Mouse (Mus musculus) heart, adult 2 months (tissue): Measurements from ENCODE around the gene Vat1. TPM values are rescaled to one million over a fixed set of nuclear protein-coding genes. Genes with fewer than 3 reads are reported as not detected.
"Not testable (repeated sequence)": the region's sequence is repeated elsewhere in the genome, so short reads cannot be mapped to it uniquely, and the experiment has no call there.

Source experiments
- DNase-seq, 2 experiments: peaks; one replicate each; pipeline ENCODE4 v3.0.0; 2021
- H3K27ac ChIP-seq: fragments of 200-600 bp; 2 replicates; pipeline ENCODE4 v1.8.1; 2022
- H3K27me3 ChIP-seq: fragments of 200-500 bp; 2 replicates; pipeline ENCODE4 v1.6.1; 2012; ENCODE audit warnings: mild to moderate bottlenecking, low read length, inconsistent platforms, mixed read lengths; ENCODE audit not compliant: control insufficient read depth, insufficient read depth
- H3K36me3 ChIP-seq: fragments of 200-500 bp; 2 replicates; pipeline ENCODE4 v1.6.1; 2012; ENCODE audit warnings: low read length, inconsistent platforms; ENCODE audit not compliant: control insufficient read depth, insufficient read depth
- H3K4me1 ChIP-seq: fragments of 200-500 bp; 2 replicates; pipeline ENCODE4 v1.6.1; 2011; ENCODE audit warnings: low read length; ENCODE audit not compliant: control insufficient read depth, insufficient read depth
- H3K4me3 ChIP-seq: fragments of 200-600 bp; 2 replicates; pipeline ENCODE4 v1.8.1; 2022
- H3K79me2 ChIP-seq: fragments of 200-500 bp; replicated peaks from 2 replicates; pipeline ENCODE4 v1.6.1; 2012; ENCODE audit warnings: mild to moderate bottlenecking, inconsistent platforms, low read length, moderate library complexity, mixed read lengths; ENCODE audit not compliant: control insufficient read depth, insufficient read depth
- H3K9ac ChIP-seq: fragments of 200-500 bp; 2 replicates; pipeline ENCODE4 v1.6.1; 2012; ENCODE audit warnings: low read depth, mild to moderate bottlenecking, control low read depth, inconsistent platforms, low read length, mixed read lengths
- CTCF ChIP-seq: fragments of 200-600 bp; IDR thresholded peaks from 2 replicates; pipeline ENCODE4 v1.8.1; 2022; ENCODE audit warnings: antibody characterized with exemption, mild to moderate bottlenecking, moderate library complexity
- EP300 ChIP-seq: fragments of 200-500 bp; IDR thresholded peaks from 2 replicates; pipeline ENCODE4 v1.6.1; 2011; ENCODE audit warnings: low read depth, low read length, control low read depth; ENCODE audit not compliant: insufficient read depth
- POLR2A ChIP-seq: fragments of 200-500 bp; IDR thresholded peaks from 2 replicates; pipeline ENCODE4 v1.6.1; 2011; ENCODE audit warnings: mild to moderate bottlenecking, low read depth, low read length, control low read depth; ENCODE audit not compliant: insufficient read depth
- WGBS: fragments of 180-500 bp; shearing (Covaris S2); methylation state at CpG from one replicate; pipeline ENCODE4 v1.1.7; 2018; 5-methylcytosine and 5-hydroxymethylcytosine counted together
- intact Hi-C: fragments of 180-260 bp; cut with DNase I; formaldehyde crosslinking; loops from one replicate; pipeline ENCODE4 v1.15.1; 2025
- polyA plus RNA-seq: library from polyadenylated mRNA; depleted of rRNA; stranded (reverse); fragments of >200 nt; gene quantifications from 2 replicates; pipeline ENCODE4 v1.2.3, GENCODE M21; 2012
- total RNA-seq, 2 experiments: library from RNA; stranded (reverse); gene quantifications; 2 replicates each; pipeline ENCODE4 v1.2.3; 2021

Vat1 gene
- total and polyA plus RNA-seq, 3 experiments: 20.4 to 29.6 (median 21.4) TPM

- intact Hi-C loops: loop anchor here (5.0 kb wide), 1 partner anchor 355 kb away; the partner anchor contains the start of gene Mlx
- under 1% methylated on average over 42 of the region's 42 CpGs for WGBS
- peak; percentile 68 for TF ChIP-seq CTCF
- peak; percentile 94 for TF ChIP-seq POLR2A
- TF ChIP-seq EP300: peak; percentile 99
- Histone ChIP-seq H3K79me2 (no peaks in the 10 kb centered on the region; the same call in 1 of the 2 replicates), H3K4me3 (peak within 1 kb of the TSS; percentile 93), H3K27me3 (no peaks in the 10 kb centered on the region), H3K4me1 (peaks cover 2% of the 10 kb centered on the region; the same call in 1 of the 2 replicates), H3K36me3 (peaks cover 18% of the 10 kb centered on the region), H3K9ac (peak within 1 kb of the TSS; percentile 73), H3K27ac (peak within 1 kb of the TSS; percentile 87)
- DNase-seq: peak; percentile 93 to 98
Measured at GRCm38 (mm10) chr11:101442127-101442693, 23.8 kb downstream of the Vat1 start, which contains the start of gene Rpl27. TSS of gene Rpl27 (plus strand) at chr11:101442298.

GRCm38 (mm10) chr11:101441450-101442126 lies 24.4 kb downstream of the Vat1 start:
- not testable (repeated sequence) for H3K9ac ChIP-seq, H3K4me1 ChIP-seq, H3K79me2 ChIP-seq, DNase-seq, H3K4me3 ChIP-seq, H3K27me3 ChIP-seq, H3K27ac ChIP-seq
- WGBS: 44% methylated on average over 15 of the region's 15 CpGs
- peaks cover 18% of the 10 kb centered on the region for H3K36me3 ChIP-seq
- intact Hi-C loops: loop anchor here (2.0 to 5.0 kb wide), 2 partner anchors 15 to 354 kb away; partner anchors contain the start of gene Mlx

DNA sequence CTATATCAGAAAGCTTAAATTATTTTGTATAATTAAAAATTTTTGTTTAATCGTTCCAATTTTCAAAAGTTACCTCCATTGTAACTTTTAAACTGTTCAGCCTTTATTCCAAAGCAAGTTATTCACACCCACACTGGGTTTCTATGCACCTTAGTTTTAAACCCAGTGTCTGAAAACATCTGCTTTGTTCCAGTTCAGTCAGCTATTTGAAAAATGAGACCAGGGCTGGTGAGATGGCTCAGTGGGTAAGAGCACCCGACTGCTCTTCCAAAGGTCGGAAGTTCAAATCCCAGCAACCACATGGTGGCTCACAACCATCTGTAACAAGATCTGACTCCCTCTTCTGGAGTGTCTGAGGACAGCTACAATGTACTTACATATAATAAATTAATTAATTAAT lies 28.0 kb downstream of the Vat1 start:
- intact Hi-C loops, H3K79me2 ChIP-seq, H3K4me1 ChIP-seq, H3K4me3 ChIP-seq, H3K9ac ChIP-seq, H3K27me3 ChIP-seq, DNase-seq, H3K36me3 ChIP-seq, H3K27ac ChIP-seq: not testable (repeated sequence)
- WGBS: 43% methylated on average over 3 of the region's 3 CpGs

- intact Hi-C loops: no loop called here
Measured at GRCm38 (mm10) chr11:101436916-101437315, 29.1 kb downstream of the Vat1 start.

DNA sequence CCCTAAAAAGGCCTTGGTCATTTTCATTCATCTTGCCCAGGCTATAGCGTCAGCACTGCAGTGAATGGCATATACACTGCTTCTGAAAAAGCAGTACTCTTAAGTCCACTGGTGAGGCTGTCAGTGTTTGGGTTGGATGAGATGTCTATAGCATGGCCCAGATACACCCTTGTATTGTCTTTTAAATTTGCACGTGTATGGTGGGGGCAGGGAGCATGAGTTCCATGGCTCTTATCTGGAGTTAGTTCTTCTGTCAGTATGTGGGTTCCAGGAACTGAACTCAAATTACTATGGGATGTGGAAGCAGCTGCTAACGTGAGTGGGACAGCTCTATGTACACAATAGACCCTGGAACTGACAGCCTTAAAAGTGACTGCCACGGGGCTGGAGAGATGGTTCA lies 30.2 kb downstream of the Vat1 start:
- intact Hi-C loops: no loop called here
- WGBS: 68% methylated on average over 4 of the region's 4 CpGs
- no peak overlapping the region for H3K27ac ChIP-seq
- no peaks in the 10 kb centered on the region for H3K27me3 ChIP-seq
- TF ChIP-seq POLR2A (no peak), CTCF (no peak)
- DNase-seq: no peak
- H3K9ac ChIP-seq: no peak overlapping the region
- no peak overlapping the region for H3K4me3 ChIP-seq
- no peaks in the 10 kb centered on the region; the same call in 1 of the 2 replicates for H3K36me3 ChIP-seq
- no peaks in the 10 kb centered on the region for H3K79me2 ChIP-seq
- no peaks in the 10 kb centered on the region for H3K4me1 ChIP-seq

More at GRCm38 (mm10) chr11:101436916-101437315, 29.1 kb downstream of the Vat1 start:
- no peaks in the 10 kb centered on the region for H3K79me2 ChIP-seq
- no peak for DNase-seq
- H3K27me3 ChIP-seq: no peaks in the 10 kb centered on the region
- no peaks in the 10 kb centered on the region for H3K4me1 ChIP-seq
- WGBS: 84% methylated on average over 4 of the region's 4 CpGs
- H3K9ac ChIP-seq: no peak overlapping the region
- H3K4me3 ChIP-seq: no peak overlapping the region
- H3K36me3 ChIP-seq: no peaks in the 10 kb centered on the region; the same call in 1 of the 2 replicates
- no peak overlapping the region for H3K27ac ChIP-seq
- no peak for TF ChIP-seq EP300
- TF ChIP-seq POLR2A: no peak
- TF ChIP-seq CTCF: no peak

- Histone ChIP-seq H3K27me3 (no peaks in the 10 kb centered on the region), H3K79me2 (no peaks in the 10 kb centered on the region), H3K4me3 (no peak overlapping the region), H3K27ac (no peak overlapping the region), H3K9ac (no peak overlapping the region), H3K36me3 (no peaks in the 10 kb centered on the region; the same call in 1 of the 2 replicates), H3K4me1 (no peaks in the 10 kb centered on the region)
- intact Hi-C loops: no loop called here
- DNase-seq: no peak
- 78% methylated on average over 13 of the region's 13 CpGs for WGBS
- no peak for TF ChIP-seq POLR2A
- no peak for TF ChIP-seq CTCF
- TF ChIP-seq EP300: no peak
Measured at GRCm38 (mm10) chr11:101433396-101433795, 32.6 kb downstream of the Vat1 start.
